Mouse (Mus musculus): ENCODE measurements around the gene Smim14. TPM values are rescaled to one million over a fixed set of nuclear protein-coding genes. Genes with fewer than 3 reads are reported as not detected.
A peak's percentile ranks its signal among the peaks of the same experiment; 100 is the strongest.

Smim14 gene
- polyA plus RNA-seq, 1 experiment: 148 TPM

GRCm38 (mm10) chr5:65420822-65421221, 116.2 kb downstream of the Smim14 start:
- DNase-seq (ENCODE audit: extremely low spot score in 1 of 2, low spot score in 1 of 2): no peak

GRCm38 (mm10) chr5:65419136-65419535, 117.8 kb downstream of the Smim14 start:
- no peak for DNase-seq (ENCODE audit: extremely low spot score in 1 of 2, low spot score in 1 of 2)

GRCm38 (mm10) chr5:65415653-65416458, 121.1 kb downstream of the Smim14 start:
- no peak for DNase-seq (ENCODE audit: extremely low spot score in 1 of 2, low spot score in 1 of 2)

GRCm38 (mm10) chr5:65407989-65408388, 129.0 kb downstream of the Smim14 start:
- DNase-seq (ENCODE audit: extremely low spot score in 1 of 2, low spot score in 1 of 2): no peak

- peak; percentile 66 to 91 for DNase-seq (ENCODE audit: extremely low spot score in 1 of 2, low spot score in 1 of 2)
These were observed 135.6 kb downstream of the Smim14 start for GRCm38 (mm10) chr5:65401251-65401994.

Other genes with a start within 250 kb of the Smim14 start
- 21.5 and 22.1 TPM in 2 replicates for gene Rfc1, start 201.5 kb downstream of the Smim14 start, polyA plus RNA-seq (2012; rRNA removed)
- 0.40 and 0.42 TPM in 2 replicates for gene Klb, start 188.9 kb downstream of the Smim14 start, polyA plus RNA-seq (2012; rRNA removed)
- gene Rpl9, start 145.7 kb downstream of the Smim14 start, polyA plus RNA-seq (2012; rRNA removed): 777 and 820 TPM in 2 replicates
- 41.7 and 43.9 TPM in 2 replicates for gene Lias, start 145.7 kb downstream of the Smim14 start, polyA plus RNA-seq (2012; rRNA removed)
- gene Ugdh, start 101.2 kb downstream of the Smim14 start, polyA plus RNA-seq (2012; rRNA removed): 29.1 and 29.2 TPM in 2 replicates
- not detected in 2 replicates for gene Gm43552, start 44.4 kb downstream of the Smim14 start, polyA plus RNA-seq (2012; rRNA removed)
- gene Ube2k, start within 50 bp of the Smim14 start, polyA plus RNA-seq (2012; rRNA removed): 113 and 114 TPM in 2 replicates
- gene Pds5a, start 161.1 kb upstream of the Smim14 start, polyA plus RNA-seq (2012; rRNA removed): 58.8 and 61.9 TPM in 2 replicates
- gene N4bp2, start 226.3 kb upstream of the Smim14 start, polyA plus RNA-seq (2012; rRNA removed): 5.9 and 6.9 TPM in 2 replicates